In the genomic region with DNA sequence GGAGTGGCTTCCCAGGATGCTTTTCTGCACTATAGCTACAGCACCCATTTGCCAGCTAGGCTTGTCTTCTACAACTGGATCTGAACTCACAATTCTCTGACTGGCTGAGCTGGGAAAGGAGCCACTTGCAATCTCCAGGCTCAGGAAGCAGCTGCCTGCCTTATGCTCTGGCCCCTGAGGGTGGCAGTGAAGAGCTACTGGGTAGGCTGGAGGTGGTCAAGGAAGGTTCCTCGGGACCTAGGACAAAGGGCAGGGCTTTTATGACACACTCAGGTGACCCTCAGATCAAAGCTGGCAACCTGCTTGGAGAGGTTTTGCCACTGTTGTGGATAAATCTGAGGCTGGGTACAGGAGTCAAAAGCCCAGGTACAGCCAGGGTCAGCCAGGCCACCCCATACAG, we compare ENCODE assay signal across 17 mouse cellular contexts.
A peak's percentile ranks its signal among the peaks of the same experiment; 100 is the strongest.
DNase-seq lines count a peak whose midpoint lies in the region; ATAC-seq and TF ChIP-seq lines count a peak whose summit lies in the region.
"Had no signal": no experiment of that assay in that cellular context is flagged by ENCODE, and none has a peak within 500 bp of the region (broad histone marks: within the 10 kb centered on the region; RNA-seq: fewer than 3 reads in every experiment).

No protein-coding gene starts in this region.

- POLR2A ChIA-PET in Patski (lab: Charles Lee), result no interaction called here

- no peak overlapping the region for H3K9ac ChIP-seq in heart, postnatal 0 days (replicated peaks; ENCODE audit: low read depth, low read length)
- H3K9ac ChIP-seq: intestine, embryonic 15.5 days; liver, embryonic 13.5 days; midbrain, embryonic 12.5 days had no signal

- CTCF ChIA-PET in Patski (lab: Charles Lee), result interaction anchor here (1.0 to 1.2 kb wide), 4 partner anchors 11 to 112 kb away, joined by 3 read pairs; a partner anchor contains a TSS

- H3K4me2 ChIP-seq in heart, postnatal 0 days (ENCODE audit: low read depth, low read length), result no peak overlapping the region
- H3K4me2 ChIP-seq: heart, embryonic 11.5 days; intestine, embryonic 15.5 days; liver, embryonic 13.5 days; midbrain, embryonic 12.5 days had no signal

- TF ChIP-seq EP300 in heart, postnatal 0 days (IDR thresholded peaks at IDR 0.05; ENCODE audit: low read depth), result no peak

- in situ Hi-C loops in Patski (cut with MboI; ENCODE audit: low pct_unique_long_range_greater_than_20kb), result no loop called here

- no peaks in the 10 kb centered on the region for H3K4me1 ChIP-seq in heart, postnatal 0 days (ENCODE audit: control insufficient read depth, insufficient read depth)
- H3K4me1 ChIP-seq: intestine, embryonic 15.5 days; liver, embryonic 13.5 days; midbrain, embryonic 12.5 days had no signal

- peak; percentile 49 for TF ChIP-seq CTCF in heart, postnatal 0 days (IDR thresholded peaks at IDR 0.05; ENCODE audit: low read depth)
- peak; percentile 6; the same call in 1 of the 2 replicates for TF ChIP-seq CTCF in left cerebral cortex, adult 2 months (IDR thresholded peaks at IDR 0.05)
- TF ChIP-seq CTCF in C2C12 (IDR thresholded peaks at IDR 0.05; ENCODE audit: control insufficient read depth, insufficient read depth, insufficient read length), result peak; percentile 7
- TF ChIP-seq CTCF in Patski (IDR thresholded peaks at IDR 0.05), result peak; percentile 35

- no peak overlapping the region for H3K4me3 ChIP-seq in heart, postnatal 0 days (ENCODE audit: low read depth, low read length)
- no peak overlapping the region for H3K4me3 ChIP-seq in left cerebral cortex, adult 2 months
- no peak overlapping the region for H3K4me3 ChIP-seq in C2C12 (ENCODE audit: insufficient read depth, poor library complexity, severe bottlenecking)
- H3K4me3 ChIP-seq: erythroblast, embryonic 14.5 days; intestine, embryonic 15.5 days; liver, embryonic 13.5 days; midbrain, embryonic 12.5 days; myocyte had no signal

- H3K79me2 ChIP-seq in C2C12 (ENCODE audit: control insufficient read depth, insufficient read depth), result no peaks in the 10 kb centered on the region

- no peak for ATAC-seq in heart, postnatal 0 days (ENCODE audit: insufficient read depth, low read depth)
- no peak for ATAC-seq in Patski
- ATAC-seq: intestine, embryonic 15.5 days had no signal

- intact Hi-C loops in heart, postnatal 36 days (cut with DNase I), result no loop called here
- intact Hi-C loops in left cerebral cortex, adult 2 months (cut with DNase I), result no loop called here
- intact Hi-C loops in left cerebral cortex, postnatal 25 days (cut with DNase I), result loop anchor here (5.0 kb wide), 1 partner anchor 265 kb away; no protein-coding TSS in a partner anchor

- no peaks in the 10 kb centered on the region for H3K27me3 ChIP-seq in heart, postnatal 0 days (ENCODE audit: control insufficient read depth, insufficient read depth, low read length)
- H3K27me3 ChIP-seq in C2C12 (ENCODE audit: control insufficient read depth, insufficient read depth, insufficient read length) (peaks cover 3% of the 10 kb centered on the region), Patski (peaks cover 9% of the 10 kb centered on the region)
- H3K27me3 ChIP-seq: intestine, embryonic 15.5 days; liver, embryonic 13.5 days; midbrain, embryonic 12.5 days had no signal

- H3K79me3 ChIP-seq in C2C12 (ENCODE audit: low read depth), result no peaks in the 10 kb centered on the region

- 37% methylated on average over 1 of the region's 1 CpGs for WGBS in heart, postnatal 0 days

- H3K9me3 ChIP-seq in heart, postnatal 0 days (replicated peaks; ENCODE audit: control insufficient read depth, low read length), result no peaks in the 10 kb centered on the region
- H3K9me3 ChIP-seq: intestine, embryonic 15.5 days; liver, embryonic 13.5 days; midbrain, embryonic 12.5 days had no signal

- H3K27ac ChIP-seq in heart, postnatal 0 days (ENCODE audit: low read depth), result no peak overlapping the region
- no peak overlapping the region for H3K27ac ChIP-seq in left cerebral cortex, adult 2 months
- H3K27ac ChIP-seq: intestine, embryonic 15.5 days; liver, embryonic 13.5 days; midbrain, embryonic 12.5 days had no signal

- H3K36me3 ChIP-seq in heart, postnatal 0 days (replicated peaks; ENCODE audit: control insufficient read depth, insufficient read depth, low read length), result no peaks in the 10 kb centered on the region
- no peaks in the 10 kb centered on the region for H3K36me3 ChIP-seq in C2C12 (ENCODE audit: control insufficient read depth, insufficient read depth)
- H3K36me3 ChIP-seq: intestine, embryonic 15.5 days; liver, embryonic 13.5 days; midbrain, embryonic 12.5 days had no signal

- no peak for DNase-seq in heart, postnatal 0 days (ENCODE audit: low spot score)
- DNase-seq in heart, postnatal 36 days, result no peak
- no peak for DNase-seq in left cerebral cortex, adult 2 months (ENCODE audit: extremely low spot score in 1 of 2, low spot score in 2 of 2)
- no peak for DNase-seq in left cerebral cortex, postnatal 25 days (ENCODE audit: low spot score in 2 of 2)
- DNase-seq in Patski (ENCODE audit: low read depth, low spot score), result no peak
- no peak for DNase-seq in B cell, adult 2 months
- DNase-seq: cerebellum, adult 11 months; gastrocnemius, postnatal 14 days; liver, embryonic 13.5 days; lung, postnatal 4 days; retina, postnatal 1 day had no signal

- H3ac ChIP-seq in C2C12 (ENCODE audit: control insufficient read depth, insufficient read length, low read depth), result no peak overlapping the region

TF ChIP-seq in C2C12, 6 proteins besides CTCF, POLR2A, EP300 and RAD21:
- TF ChIP-seq MAX (IDR thresholded peaks at IDR 0.05) (no peak), CEBPB (IDR thresholded peaks at IDR 0.05; ENCODE audit: low read depth) (no peak), USF1 (IDR thresholded peaks at IDR 0.05; ENCODE audit: low read depth) (no peak), MYOG (IDR thresholded peaks at IDR 0.05; ENCODE audit: control insufficient read depth, extremely low read depth, insufficient read length) (no peak), FOSL1 (IDR thresholded peaks at IDR 0.05; ENCODE audit: insufficient read depth, low read length, poor library complexity, severe bottlenecking) (no peak), MYOD1 (IDR thresholded peaks at IDR 0.05; ENCODE audit: control insufficient read depth, insufficient read length, low read depth) (no peak)
TF ChIP-seq in C2C12: peak in this region for 0.
